Mouse (Mus musculus): ENCODE results near the gene Efr3b.

- TF ChIP-seq CTCF (IDR thresholded peaks at IDR 0.05; ENCODE audit: extremely low read depth, insufficient read depth, low read length) = no peak
- no peak for TF ChIP-seq POLR2A (IDR thresholded peaks at IDR 0.05; ENCODE audit: extremely low read depth, insufficient read depth, low read length)
Observed at GRCm38 (mm10) chr12:4028516-4028915, 10.2 kb downstream of the Efr3b start.
